Mouse (Mus musculus): ENCODE data around the gene Ece1. TPM values are rescaled to one million over a fixed set of nuclear protein-coding genes. Genes with fewer than 3 reads are reported as not detected.
A peak's percentile ranks its signal among the peaks of the same experiment; 100 is the strongest.

The Ece1 gene
- polyA plus RNA-seq, 1 experiment from 2014 or later = 22.9 TPM

DNA sequence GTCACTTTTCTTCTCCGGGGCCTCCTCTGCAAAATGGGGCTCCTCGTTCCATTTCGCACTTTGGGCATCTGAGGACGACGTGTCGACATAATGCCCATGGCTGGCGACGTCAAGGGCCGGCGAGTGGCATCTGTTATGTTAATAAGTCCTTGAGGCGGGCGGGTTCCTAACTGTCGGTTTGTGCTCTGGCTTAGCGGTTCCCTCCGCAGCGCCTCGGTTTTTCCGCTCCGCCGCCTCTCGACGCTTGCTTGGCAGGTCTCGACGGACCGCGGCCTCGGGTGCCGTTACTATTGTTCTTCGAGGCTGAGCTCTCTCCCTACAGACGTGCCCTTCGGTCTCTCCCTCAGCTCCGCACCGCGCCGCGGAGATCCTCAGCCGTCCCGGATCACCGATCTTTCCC is 130.9 kb downstream of the Ece1 start, which contains the start of gene Eif4g3:
Eif4g3 (plus strand) TSS at position 133 of the 400 bp plus-strand sequence.
- Histone ChIP-seq H3K9me3 (ENCODE audit: control insufficient read depth, low read length) (no peaks in the 10 kb centered on the region), H3K27me3 (ENCODE audit: control insufficient read depth, insufficient read depth, low read length) (no peaks in the 10 kb centered on the region), H3K4me2 (replicated peaks; ENCODE audit: low read depth) (peak within 1 kb of the TSS; percentile 93), H3K4me1 (replicated peaks; ENCODE audit: control insufficient read depth, insufficient read depth) (0 out of 2 replicates have a peak, but pooled peaks cover 2% of the 10 kb centered on the region), H3K27ac (replicated peaks) (peak within 1 kb of the TSS; percentile 96), H3K9ac (ENCODE audit: low read length) (peak within 1 kb of the TSS; percentile 97), H3K4me3 (ENCODE audit: low read depth, low read length) (peak within 1 kb of the TSS; percentile 96), H3K36me3 (ENCODE audit: control insufficient read depth, insufficient read depth, low read length) (no peaks in the 10 kb centered on the region)
- DNase-seq (ENCODE audit: low spot score) = no peak
- WGBS = 2% methylated on average over 39 of the region's 39 CpGs
- TF ChIP-seq EP300 (optimal IDR thresholded peaks at IDR 0.05) (no peak), CTCF (IDR thresholded peaks at IDR 0.05; ENCODE audit: low read depth) (0 out of 2 replicates have a peak, but pooled peaks have one; percentile 2)
- no peak for ATAC-seq (ENCODE audit: low FRiP score, low TSS enrichment)

DNA sequence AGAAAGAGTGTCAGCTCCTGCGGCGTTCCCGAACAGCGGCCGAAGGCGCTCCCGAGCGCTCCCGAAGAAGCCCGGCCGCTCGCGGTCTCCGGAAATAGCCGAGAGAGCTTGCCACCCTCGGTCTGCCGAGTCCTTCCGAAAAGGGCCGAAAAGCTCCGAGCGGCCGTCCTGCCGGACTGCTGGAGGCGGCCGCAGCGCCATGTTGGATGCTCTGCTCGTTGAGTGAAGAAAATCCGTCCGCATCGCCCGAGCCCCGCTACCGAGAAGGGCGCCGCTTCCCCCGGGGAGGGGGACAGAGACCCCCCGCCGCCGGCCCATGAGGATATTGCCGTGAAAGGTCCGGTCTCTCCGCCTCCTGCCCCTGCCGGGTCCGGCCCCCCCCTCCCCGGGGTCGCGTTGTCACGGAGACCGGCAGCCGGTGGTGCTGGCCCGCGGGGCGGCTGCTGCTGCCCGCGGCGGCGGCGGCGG is 131.3 kb downstream of the Ece1 start:
- WGBS = under 1% methylated on average over 38 of the region's 59 CpGs
- Histone ChIP-seq H3K27ac (replicated peaks) (peak overlapping the region; percentile 96), H3K4me2 (replicated peaks; ENCODE audit: low read depth) (peak overlapping the region; percentile 93), H3K4me3 (ENCODE audit: low read depth, low read length) (peak overlapping the region; percentile 96), H3K36me3 (ENCODE audit: control insufficient read depth, insufficient read depth, low read length) (no peaks in the 10 kb centered on the region), H3K4me1 (replicated peaks; ENCODE audit: control insufficient read depth, insufficient read depth) (0 out of 2 replicates have a peak, but pooled peaks cover 2% of the 10 kb centered on the region), H3K9me3 (ENCODE audit: control insufficient read depth, low read length) (no peaks in the 10 kb centered on the region), H3K9ac (ENCODE audit: low read length) (peak overlapping the region; percentile 97), H3K27me3 (ENCODE audit: control insufficient read depth, insufficient read depth, low read length) (no peaks in the 10 kb centered on the region)
- peak; percentile 95 for ATAC-seq (ENCODE audit: low FRiP score, low TSS enrichment)
- TF ChIP-seq CTCF (IDR thresholded peaks at IDR 0.05; ENCODE audit: low read depth) = no peak
- peak; percentile 99 for DNase-seq (ENCODE audit: low spot score)

DNA sequence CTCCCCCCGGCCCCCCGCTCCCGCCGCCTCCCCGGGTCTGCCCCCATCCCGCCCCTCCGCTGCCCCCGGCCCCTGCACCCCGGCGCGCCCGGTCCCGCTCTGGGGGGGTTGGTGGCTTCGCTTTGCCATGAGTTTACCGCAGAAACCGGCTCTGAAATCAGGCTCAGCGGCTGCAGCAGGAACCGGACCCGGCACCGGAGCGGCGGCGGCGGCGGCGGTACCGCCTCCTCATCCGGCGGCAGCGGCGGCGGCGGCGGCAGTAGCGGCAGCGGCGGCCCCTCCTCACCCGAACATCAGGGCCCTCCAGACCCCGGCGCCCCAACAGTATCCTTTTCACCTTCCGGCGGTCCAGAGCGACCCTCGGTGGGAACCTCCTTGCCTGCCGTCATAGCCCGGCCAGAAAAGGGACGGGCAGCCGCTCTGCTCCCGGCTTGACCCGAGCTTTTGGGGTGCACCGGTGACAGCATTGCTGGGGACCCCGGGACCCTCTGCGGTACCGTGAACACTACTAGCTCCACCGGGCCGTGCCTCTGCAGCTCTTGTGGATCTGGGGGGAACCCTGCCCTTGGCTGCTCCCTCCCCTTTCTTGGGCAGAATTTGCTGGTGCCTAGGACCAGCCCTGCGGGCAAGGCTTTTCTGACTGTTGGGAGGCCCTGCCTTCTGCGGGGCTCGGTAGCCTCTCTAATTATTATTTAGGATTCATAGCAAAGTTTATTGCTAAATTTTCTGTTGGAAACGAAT is 132.0 kb downstream of the Ece1 start:
- Histone ChIP-seq H3K4me3 (ENCODE audit: low read depth, low read length) (peak overlapping the region; percentile 96), H3K4me2 (replicated peaks; ENCODE audit: low read depth) (peak overlapping the region; percentile 93), H3K27me3 (ENCODE audit: control insufficient read depth, insufficient read depth, low read length) (no peaks in the 10 kb centered on the region), H3K4me1 (replicated peaks; ENCODE audit: control insufficient read depth, insufficient read depth) (0 out of 2 replicates have a peak, but pooled peaks cover 2% of the 10 kb centered on the region), H3K27ac (replicated peaks) (peak overlapping the region; percentile 96), H3K9me3 (ENCODE audit: control insufficient read depth, low read length) (no peaks in the 10 kb centered on the region), H3K9ac (ENCODE audit: low read length) (peak overlapping the region; percentile 97), H3K36me3 (ENCODE audit: control insufficient read depth, insufficient read depth, low read length) (no peaks in the 10 kb centered on the region)
- peak; percentile 56 for ATAC-seq (ENCODE audit: low FRiP score, low TSS enrichment)
- TF ChIP-seq CTCF (IDR thresholded peaks at IDR 0.05; ENCODE audit: low read depth) = no peak
- no peak for TF ChIP-seq EP300 (optimal IDR thresholded peaks at IDR 0.05)
- under 1% methylated on average over 20 of the region's 60 CpGs for WGBS
- peak; percentile 60 for DNase-seq (ENCODE audit: low spot score)

GRCm38 (mm10) chr4:137994562-137995336 is 132.7 kb downstream of the Ece1 start:
- DNase-seq (ENCODE audit: low spot score) = no peak
- peak overlapping the region; percentile 96 for H3K27ac ChIP-seq (replicated peaks)
- WGBS = 37% methylated on average over 12 of the region's 12 CpGs

DNA sequence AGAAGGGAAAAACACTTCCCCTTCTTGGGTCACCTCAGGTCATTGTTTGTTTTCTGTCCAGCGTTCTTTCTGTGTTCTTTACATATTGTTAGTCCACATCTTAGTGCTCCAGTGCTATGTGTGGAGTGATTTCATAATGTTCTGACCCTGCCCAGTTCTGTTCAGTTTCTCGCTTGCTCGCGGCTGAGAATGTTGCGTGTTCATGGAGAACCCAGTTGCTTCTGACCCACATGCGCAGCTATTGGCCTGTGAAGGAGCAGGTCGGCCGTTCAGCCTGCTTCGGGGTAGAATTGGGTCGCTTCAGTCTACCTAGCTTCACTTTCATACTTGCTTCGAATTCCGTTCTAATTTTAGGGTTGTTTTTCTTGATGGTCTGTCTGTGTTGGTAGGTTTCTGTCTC is 133.4 kb downstream of the Ece1 start:
- no peak overlapping the region for H3K4me3 ChIP-seq (ENCODE audit: low read depth, low read length)
- H3K9me3 ChIP-seq (ENCODE audit: control insufficient read depth, low read length) = no peaks in the 10 kb centered on the region
- no peaks in the 10 kb centered on the region for H3K36me3 ChIP-seq (ENCODE audit: control insufficient read depth, insufficient read depth, low read length)
- TF ChIP-seq CTCF (IDR thresholded peaks at IDR 0.05; ENCODE audit: low read depth) (no peak), EP300 (optimal IDR thresholded peaks at IDR 0.05) (no peak)
- H3K4me1 ChIP-seq (replicated peaks; ENCODE audit: control insufficient read depth, insufficient read depth) = 0 out of 2 replicates have a peak, but pooled peaks cover 2% of the 10 kb centered on the region
- no peak for DNase-seq (ENCODE audit: low spot score)
- no peak overlapping the region for H3K9ac ChIP-seq (ENCODE audit: low read length)
- no peaks in the 10 kb centered on the region for H3K27me3 ChIP-seq (ENCODE audit: control insufficient read depth, insufficient read depth, low read length)
- no peak overlapping the region for H3K27ac ChIP-seq (replicated peaks)
- WGBS = 56% methylated on average over 12 of the region's 12 CpGs
- no peak for ATAC-seq (ENCODE audit: low FRiP score, low TSS enrichment)
- peak overlapping the region; percentile 93 for H3K4me2 ChIP-seq (replicated peaks; ENCODE audit: low read depth)

More at GRCm38 (mm10) chr4:137994562-137995336, 132.7 kb downstream of the Ece1 start:
- H3K27me3 ChIP-seq (ENCODE audit: control insufficient read depth, insufficient read depth, low read length) = no peaks in the 10 kb centered on the region
- peak overlapping the region; percentile 97 for H3K9ac ChIP-seq (ENCODE audit: low read length)
- H3K4me1 ChIP-seq (replicated peaks; ENCODE audit: control insufficient read depth, insufficient read depth) = 0 out of 2 replicates have a peak, but pooled peaks cover 2% of the 10 kb centered on the region
- H3K36me3 ChIP-seq (ENCODE audit: control insufficient read depth, insufficient read depth, low read length) = no peaks in the 10 kb centered on the region
- H3K4me2 ChIP-seq (replicated peaks; ENCODE audit: low read depth) = peak overlapping the region; percentile 93
- H3K4me3 ChIP-seq (ENCODE audit: low read depth, low read length) = peak overlapping the region; percentile 96
- no peaks in the 10 kb centered on the region for H3K9me3 ChIP-seq (ENCODE audit: control insufficient read depth, low read length)
- TF ChIP-seq CTCF (IDR thresholded peaks at IDR 0.05; ENCODE audit: low read depth) (no peak), EP300 (optimal IDR thresholded peaks at IDR 0.05) (no peak)
- ATAC-seq (ENCODE audit: low FRiP score, low TSS enrichment) = no peak

Measured in stomach, postnatal 0 days (tissue).